Mouse (Mus musculus): ENCODE data around the gene Fntb. TPM values are rescaled to one million over a fixed set of nuclear protein-coding genes. Genes with fewer than 3 reads are reported as not detected.

Gene Fntb
- polyA plus RNA-seq, 2 experiments from 2014 or later: 16.5 to 22.9 TPM

GRCm38 (mm10) chr12:76924904-76925604 is 159.7 kb downstream of the Fntb start:
- ATAC-seq: no peak

GRCm38 (mm10) chr12:76926338-76926945 is 161.1 kb downstream of the Fntb start:
- ATAC-seq: no peak

- no peak for ATAC-seq
These were observed 161.6 kb downstream of the Fntb start for GRCm38 (mm10) chr12:76927012-76927411.

- ATAC-seq: no peak
These were observed 162.2 kb downstream of the Fntb start for GRCm38 (mm10) chr12:76927539-76927938.

GRCm38 (mm10) chr12:76930177-76930576 is 164.8 kb downstream of the Fntb start:
- no peak for ATAC-seq

GRCm38 (mm10) chr12:76931739-76932687 is 166.6 kb downstream of the Fntb start:
- no peak for ATAC-seq

GRCm38 (mm10) chr12:76932688-76933060 is 167.3 kb downstream of the Fntb start:
- ATAC-seq: no peak

GRCm38 (mm10) chr12:76934438-76934837 is 169.0 kb downstream of the Fntb start:
- no peak for ATAC-seq

- no peak for ATAC-seq
These were observed 170.8 kb downstream of the Fntb start for GRCm38 (mm10) chr12:76936211-76936610.

- no peak for ATAC-seq
These were observed 172.6 kb downstream of the Fntb start for GRCm38 (mm10) chr12:76938013-76938412.

GRCm38 (mm10) chr12:76941524-76941923 is 176.1 kb downstream of the Fntb start:
- no peak for ATAC-seq

GRCm38 (mm10) chr12:76942476-76942875 is 177.1 kb downstream of the Fntb start:
- ATAC-seq: no peak

GRCm38 (mm10) chr12:76943046-76943445 is 177.7 kb downstream of the Fntb start:
- no peak for ATAC-seq

- ATAC-seq: no peak
These were observed 178.1 kb downstream of the Fntb start for GRCm38 (mm10) chr12:76943466-76943865.

GRCm38 (mm10) chr12:76947487-76947886 is 182.1 kb downstream of the Fntb start:
- ATAC-seq: no peak

- ATAC-seq: no peak
These were observed 182.8 kb downstream of the Fntb start for GRCm38 (mm10) chr12:76948185-76948584.

- ATAC-seq: no peak
These were observed 183.4 kb downstream of the Fntb start for GRCm38 (mm10) chr12:76948781-76949180.

- peak; percentile 25 for ATAC-seq
These were observed 184.9 kb downstream of the Fntb start for GRCm38 (mm10) chr12:76950330-76950729.

GRCm38 (mm10) chr12:76953750-76954363 is 188.5 kb downstream of the Fntb start:
- no peak for ATAC-seq

GRCm38 (mm10) chr12:76954698-76955423 is 189.5 kb downstream of the Fntb start:
- no peak for ATAC-seq

- peak; percentile 58 for ATAC-seq
These were observed 192.3 kb downstream of the Fntb start for GRCm38 (mm10) chr12:76957688-76958087.

All from activated CD4-positive, CD25-positive, alpha-beta regulatory T cell, adult 4 months (primary cell).